Mouse (Mus musculus) thymus, postnatal 25 days (tissue): Measurements from ENCODE around the gene Serp2.

Source experiments
- DNase-seq: peaks from one replicate; pipeline ENCODE4 v3.0.0; 2022

Gene Serp2

GRCm38 (mm10) chr14:76556852-76557208, at the start of gene Serp2:
Serp2 (minus strand) TSS chr14:76556889.
- DNase-seq = no peak

GRCm38 (mm10) chr14:76605931-76606534, 49.3 kb upstream of the Serp2 start:
- DNase-seq = no peak

DNA sequence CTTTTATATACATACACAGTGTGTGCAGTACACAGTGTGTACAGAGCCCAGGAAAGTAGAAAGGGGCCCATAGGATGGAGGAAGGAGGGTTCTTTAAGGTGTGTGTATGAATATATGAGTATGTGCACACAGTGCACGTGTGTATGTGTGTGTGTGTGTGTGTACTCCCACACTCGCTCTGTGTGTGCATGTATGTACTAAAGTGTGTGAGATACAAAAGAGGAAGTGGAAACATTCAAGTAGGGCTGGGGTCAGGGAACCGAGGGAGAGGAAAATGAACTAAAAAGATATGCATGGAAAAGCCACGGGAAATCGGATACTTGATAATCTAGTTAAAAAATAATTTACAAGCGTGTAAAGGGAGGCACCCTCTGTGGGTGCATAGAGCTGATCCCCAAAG, 47.3 kb upstream of the Serp2 start:
- no peak for DNase-seq

GRCm38 (mm10) chr14:76601654-76602053, 45.0 kb upstream of the Serp2 start:
- no peak for DNase-seq

DNA sequence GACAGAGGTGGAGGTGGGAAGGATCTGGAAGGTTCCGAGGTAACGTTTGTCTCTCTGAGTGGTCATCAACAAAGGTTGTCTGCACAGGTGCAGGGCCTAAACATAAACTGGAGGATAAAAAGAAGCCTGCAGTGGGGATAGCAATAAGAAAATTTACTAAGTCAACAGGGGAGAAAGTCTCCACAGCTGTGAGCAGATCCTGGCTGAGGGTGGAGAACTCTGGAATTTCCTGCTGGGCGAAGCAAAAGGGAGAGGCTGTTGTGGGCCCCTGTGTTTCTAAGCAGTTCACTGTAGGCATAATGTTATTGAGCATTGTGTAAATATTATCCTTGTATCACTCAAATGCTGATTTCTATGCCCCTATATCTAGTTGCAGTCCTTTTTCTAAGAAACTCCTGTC, 43.7 kb upstream of the Serp2 start:
- DNase-seq = no peak

DNA sequence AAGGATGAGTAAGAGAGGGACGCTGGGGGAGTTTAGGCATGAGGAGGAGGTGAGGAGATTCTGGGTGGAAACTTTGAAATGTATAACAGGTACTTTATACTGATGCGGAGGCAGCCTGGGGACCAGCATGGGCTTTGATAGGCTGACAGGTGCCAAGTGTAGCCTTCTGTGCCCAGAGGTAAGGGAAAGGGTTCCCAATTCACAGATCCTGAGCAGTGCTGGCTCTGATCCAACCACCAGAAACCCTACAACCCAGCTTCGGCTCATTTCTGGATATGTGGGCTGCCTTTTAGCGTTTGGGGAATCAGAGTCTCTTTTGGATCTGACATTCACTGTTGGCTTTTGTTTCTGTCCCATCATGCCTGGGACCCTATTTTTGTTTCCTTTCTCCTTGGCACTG, 43.0 kb upstream of the Serp2 start:
- DNase-seq = no peak

DNA sequence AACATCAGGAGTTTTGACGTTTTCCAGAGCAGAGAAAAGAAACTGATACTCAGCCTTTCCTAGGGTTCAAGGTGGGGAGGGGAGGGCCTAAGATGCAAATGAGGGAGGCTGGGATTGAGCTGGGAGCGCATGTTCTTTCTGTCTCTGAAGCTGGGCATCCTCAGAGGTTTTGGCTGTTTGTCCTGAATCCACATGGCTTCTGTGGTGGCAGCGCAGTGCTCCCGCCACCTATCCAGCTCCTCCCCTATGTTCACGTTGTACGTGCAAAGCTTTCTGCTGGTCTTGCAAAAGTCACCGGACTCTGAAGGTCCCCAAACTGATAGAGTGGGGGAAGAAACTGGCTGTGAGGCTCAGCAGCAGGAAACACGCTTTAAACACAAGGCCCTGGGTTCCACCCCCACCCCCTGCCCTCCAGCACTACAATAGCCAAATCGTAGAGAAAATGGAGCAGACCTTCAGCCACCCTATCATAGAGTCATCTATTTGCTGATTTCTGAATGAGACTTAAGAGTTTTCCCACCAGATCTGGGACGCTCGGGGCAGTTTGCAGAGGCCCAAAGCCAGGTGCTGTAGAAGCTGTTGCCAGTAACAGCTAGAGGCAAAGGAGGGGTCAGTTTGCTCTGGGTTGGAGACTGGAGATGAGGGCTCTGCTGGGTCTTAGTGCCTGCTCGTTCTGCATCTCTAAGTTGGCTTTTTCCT, 42.0 kb upstream of the Serp2 start:
- DNase-seq = peak; percentile 28

GRCm38 (mm10) chr14:76597751-76598150, 41.1 kb upstream of the Serp2 start:
- DNase-seq = no peak

- DNase-seq = no peak
Measured at GRCm38 (mm10) chr14:76595048-76595859, 38.6 kb upstream of the Serp2 start.

DNA sequence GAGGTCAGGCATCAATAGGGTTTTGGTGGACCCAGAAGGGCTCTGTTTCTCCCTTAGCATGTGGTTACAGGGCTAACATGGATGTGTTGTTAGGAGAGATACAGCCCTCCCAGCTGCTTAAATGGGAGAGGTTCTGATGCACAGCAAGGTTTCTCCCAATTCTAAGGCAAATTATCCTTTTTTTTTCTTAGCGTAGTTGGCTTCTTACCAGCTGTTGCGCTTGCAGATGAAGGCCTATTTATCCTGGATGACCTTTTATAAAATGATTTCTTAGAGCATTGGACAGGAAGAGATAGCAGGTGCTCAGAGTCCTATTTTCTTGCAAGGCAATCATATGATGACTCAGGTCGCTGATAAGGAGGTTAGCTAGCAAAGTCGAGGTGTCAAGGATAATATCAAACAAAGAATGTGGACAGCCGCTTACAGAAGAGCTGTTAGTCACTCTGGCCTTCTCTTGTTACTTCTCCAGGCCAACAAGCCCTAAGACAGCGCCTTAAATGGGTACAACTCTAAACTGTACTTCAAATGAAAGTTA, 37.7 kb upstream of the Serp2 start:
- DNase-seq = no peak

DNA sequence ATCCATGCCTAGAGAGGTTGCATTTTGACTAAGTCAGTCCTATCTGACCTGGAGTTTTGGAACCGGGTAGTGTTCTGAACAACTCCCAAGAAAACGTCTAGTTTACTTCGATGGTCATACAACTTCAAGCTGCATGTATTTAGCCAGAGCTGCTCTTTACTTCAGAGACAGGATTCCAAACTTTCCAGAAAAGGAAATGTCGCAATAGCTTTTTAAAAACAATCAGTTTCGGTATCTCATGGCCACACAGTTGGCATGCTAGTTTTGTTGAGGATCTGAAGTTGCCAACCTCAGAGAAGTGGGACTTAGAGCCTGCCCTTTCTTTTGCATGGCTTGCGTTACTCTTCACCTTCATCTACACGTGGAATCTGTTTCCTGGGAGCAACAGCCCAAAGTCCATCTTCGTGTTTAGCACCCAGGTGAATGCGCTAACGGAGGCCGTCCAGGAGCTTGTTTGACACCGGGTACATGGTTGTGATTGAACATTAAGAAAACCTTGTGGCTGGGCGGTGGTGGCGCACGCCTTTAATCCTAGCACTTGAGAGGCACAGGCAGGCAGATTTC, 37.0 kb upstream of the Serp2 start:
- DNase-seq = no peak

DNA sequence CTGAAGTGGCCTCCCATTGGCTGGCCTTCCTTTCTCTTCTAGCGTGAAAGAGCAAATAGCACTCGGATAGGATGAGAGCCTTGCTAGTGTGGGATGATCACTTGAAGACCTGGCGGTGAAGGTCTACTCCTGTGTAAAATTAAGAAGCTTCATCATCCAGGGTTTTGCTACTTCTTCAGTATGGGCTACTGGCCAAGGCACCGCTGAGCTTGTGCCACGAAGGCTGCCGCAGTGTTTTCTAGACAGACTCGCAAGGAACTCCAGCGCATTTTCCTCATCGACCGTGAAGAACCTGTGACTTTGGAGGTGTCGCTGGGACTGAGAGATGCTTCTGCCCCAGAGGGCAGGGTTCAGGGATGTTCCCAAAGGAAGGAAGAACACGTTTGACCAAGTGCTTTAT, 36.0 kb upstream of the Serp2 start:
- DNase-seq = no peak

GRCm38 (mm10) chr14:76592090-76592489, 35.4 kb upstream of the Serp2 start:
- no peak for DNase-seq

DNA sequence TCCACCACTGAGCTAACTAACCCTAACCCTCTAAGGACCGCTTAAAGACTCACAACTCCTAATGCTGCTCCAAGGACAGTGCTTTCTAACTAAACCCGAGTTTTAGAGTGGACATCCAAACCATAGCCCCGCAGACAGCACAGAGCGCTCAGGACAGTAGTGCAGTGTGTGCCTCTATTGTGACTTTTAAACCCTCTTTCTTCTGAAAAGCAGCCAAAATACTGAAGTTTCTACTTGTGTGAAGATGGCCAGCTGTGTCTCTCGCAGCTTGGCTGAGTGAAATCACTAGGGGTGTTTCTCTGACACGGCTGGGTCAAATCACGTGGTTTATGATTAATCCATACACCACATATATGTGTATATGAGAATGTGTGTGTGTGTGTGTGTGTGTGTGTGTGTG, 33.4 kb upstream of the Serp2 start:
- no peak for DNase-seq

DNA sequence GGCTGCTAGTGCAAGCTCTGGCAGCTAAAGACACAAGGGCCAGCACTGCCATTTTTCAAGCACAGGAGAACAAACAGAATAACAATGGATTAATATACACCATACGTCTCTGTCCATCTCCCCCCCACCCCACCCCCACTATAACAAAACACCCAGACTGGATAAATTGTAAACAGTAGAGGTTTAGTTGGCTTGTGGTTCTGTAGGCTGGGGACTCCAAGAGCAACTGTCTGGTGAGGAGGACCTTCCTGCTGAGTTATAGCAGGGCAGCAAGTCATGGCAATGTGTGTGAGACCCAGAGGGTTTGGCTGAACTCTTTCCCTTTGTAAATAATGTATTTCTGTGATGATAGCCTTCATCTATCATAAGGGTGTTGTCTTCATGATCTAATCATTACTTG, 33.0 kb upstream of the Serp2 start:
- DNase-seq = no peak

DNA sequence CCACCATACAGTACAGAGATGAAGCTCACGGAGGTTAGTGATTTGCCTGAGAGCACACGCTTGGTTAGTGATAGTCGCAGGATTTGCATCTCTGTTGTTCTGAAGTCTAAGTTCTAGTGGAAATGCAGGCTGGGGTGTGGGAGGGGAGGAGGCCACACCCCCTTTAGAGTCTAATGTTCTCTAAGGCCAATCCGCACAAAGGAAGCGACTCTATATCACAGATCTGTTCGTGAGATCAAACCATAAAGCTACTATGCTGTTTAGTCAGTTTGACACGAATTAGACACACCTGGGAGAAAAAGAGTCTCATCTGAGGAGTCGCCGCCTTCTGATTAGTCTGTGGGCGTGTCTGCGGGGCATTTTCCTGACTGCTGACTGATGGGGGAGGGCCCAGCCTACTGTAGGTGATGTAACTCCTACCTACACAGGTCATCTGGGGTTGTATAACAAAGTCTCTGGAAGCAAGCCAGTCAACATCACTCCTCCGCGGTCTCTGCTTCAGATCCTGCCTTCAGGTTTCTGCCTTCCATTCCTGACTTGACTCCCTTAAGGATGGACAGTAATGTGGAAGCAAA, 29.2 kb upstream of the Serp2 start:
- no peak for DNase-seq

GRCm38 (mm10) chr14:76583985-76584384, 27.3 kb upstream of the Serp2 start:
- no peak for DNase-seq

- DNase-seq = no peak
Measured at GRCm38 (mm10) chr14:76581974-76582922, 25.6 kb upstream of the Serp2 start.

DNA sequence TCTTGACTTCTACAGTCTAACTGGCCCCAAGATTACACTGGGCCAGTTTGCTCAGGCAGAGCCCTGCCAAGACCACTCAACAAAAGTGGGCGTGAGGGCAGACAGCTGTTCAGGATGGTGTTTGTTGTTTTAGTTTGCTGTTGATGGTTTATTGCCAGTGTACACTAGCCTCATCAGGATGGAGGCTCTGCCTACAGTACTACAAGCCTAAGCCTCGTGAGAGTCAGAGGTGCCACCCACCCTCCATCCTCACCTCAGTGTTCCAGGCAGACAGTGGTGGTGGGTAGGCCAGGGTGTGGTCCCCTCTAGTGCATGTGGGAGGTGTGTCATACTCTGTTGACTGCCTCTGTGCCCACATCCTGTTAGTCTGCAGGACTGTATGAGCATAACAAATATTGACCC, 23.0 kb upstream of the Serp2 start:
- no peak for DNase-seq

- no peak for DNase-seq
Measured at GRCm38 (mm10) chr14:76577840-76578239, 21.2 kb upstream of the Serp2 start.

DNA sequence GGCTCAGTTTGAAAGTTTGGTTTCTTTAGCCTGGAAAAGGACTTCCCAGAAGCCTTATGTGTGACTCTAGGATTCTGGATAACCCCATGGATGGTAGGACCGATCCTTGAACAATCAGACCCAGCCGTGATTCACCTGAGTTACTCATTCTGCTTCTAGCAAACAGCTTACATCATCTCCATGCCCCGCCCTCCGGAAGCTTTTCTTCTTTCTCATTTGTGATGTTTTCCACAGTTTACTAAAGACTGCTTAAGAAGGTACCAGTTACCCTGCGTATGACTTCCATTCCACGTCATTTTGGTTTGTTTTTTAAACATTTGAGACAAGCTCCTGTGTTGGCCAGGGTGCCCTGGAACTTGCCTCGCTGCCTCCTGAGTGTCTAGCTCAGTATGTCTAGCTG, 13.6 kb upstream of the Serp2 start:
- no peak for DNase-seq
